Mouse (Mus musculus) gastrocnemius, adult 8-10 months (tissue): Measurements from ENCODE around the gene Rpl38. TPM values are rescaled to one million over a fixed set of nuclear protein-coding genes. Genes with fewer than 3 reads are reported as not detected.

ENCODE experiments used
- DNase-seq, 2 experiments: peaks; one replicate each; pipeline ENCODE4 v3.0.0; 2022; ENCODE audit warnings: low spot score in 2 of 2
- total RNA-seq, 4 experiments: library from RNA; stranded (reverse); gene quantifications; 2 replicates each; pipeline ENCODE4 v1.2.4; 2022

The Rpl38 gene
- total RNA-seq, 4 experiments from 2014 or later = 528 to 780 (median 621) TPM

DNA sequence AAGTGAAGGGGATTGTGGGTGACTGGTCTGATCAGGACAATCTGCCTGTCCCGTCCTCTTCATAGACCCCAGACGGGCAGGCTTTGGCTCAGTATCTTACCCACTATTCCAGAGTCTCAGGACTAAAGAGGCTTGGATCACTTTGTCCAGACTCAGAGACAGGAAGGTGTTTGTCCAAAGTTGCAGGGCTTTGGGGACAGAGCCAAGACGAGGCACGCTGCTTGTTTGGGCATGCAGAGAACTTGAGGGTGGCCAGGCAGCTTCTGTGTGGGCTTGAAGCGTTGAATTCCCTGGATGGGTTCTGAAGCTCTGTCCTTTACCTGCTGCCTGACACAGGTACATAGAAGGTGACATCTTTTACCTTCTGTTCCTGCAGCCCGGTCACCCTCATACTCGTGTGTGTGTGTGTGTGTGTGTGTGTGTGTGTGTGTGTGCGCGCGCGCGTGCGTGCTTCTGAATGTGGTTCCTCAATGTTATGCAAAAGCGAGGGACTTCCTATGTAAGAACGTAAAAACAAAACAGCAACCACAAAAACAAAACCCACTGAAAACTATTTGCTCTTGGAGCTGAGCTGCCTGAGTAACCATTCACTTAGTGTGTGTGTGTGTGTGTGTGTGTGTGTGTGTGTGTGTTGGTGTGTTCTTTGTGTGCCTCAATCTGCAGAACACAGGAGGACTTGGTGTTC lies 34.1 kb downstream of the Rpl38 start:
- DNase-seq = no peak

DNA sequence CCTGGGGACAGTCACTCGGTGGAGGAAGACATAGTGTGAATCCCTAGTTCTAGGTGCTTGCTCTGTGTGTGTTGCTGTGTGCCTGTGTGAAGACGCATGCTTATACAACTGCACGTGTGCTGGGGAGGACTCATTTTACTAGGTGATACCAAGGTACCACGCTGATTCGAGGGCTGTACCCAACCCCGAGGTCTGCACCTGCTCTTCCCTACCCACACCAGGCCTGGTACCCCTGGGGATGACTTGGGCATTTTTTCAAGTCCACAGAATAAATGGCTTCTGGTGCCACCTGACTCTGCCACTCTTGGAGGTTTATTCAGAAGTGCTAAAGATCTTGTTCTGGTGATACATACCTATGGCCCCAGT lies 34.7 kb downstream of the Rpl38 start:
- DNase-seq = no peak

DNA sequence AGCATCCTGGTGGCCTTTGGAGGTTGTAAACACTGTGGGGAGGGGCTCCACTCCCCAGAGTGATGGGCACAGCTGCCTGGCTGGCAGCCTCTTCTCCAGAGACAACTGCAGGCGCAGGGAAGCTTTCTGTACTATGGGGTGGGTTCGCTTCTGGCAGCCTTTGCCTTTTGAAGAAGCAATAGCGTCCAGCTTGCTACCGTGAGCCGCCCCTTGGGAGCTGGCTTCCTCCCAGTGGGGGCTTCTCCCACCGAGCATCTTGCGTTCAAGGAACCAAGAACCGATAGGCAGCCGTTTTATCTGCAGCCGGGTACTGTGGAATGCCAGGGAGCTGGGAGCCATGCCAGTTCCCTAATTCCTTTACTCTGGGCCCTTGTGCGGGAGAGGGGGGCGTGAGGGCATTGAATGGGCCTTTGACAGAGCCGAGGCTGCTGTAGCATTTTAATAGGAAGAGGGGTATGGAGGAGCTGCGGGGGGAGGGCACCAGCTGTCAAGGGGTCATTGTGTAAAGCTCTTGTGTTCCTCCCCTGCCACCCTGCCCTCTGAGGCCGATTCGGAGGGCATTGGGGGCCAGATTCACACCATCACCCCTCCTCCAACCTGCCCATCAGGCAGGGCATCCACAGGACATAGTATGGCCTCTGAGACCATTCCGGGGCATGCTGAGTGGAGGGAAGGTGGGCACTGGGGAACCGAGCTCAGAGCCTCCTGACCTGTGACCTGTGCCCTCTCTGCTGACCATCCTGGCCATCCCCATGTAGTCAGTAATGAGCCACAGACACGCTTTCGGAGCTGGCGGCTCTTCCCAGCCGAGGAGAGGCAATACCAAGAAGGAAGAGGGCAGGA lies 36.0 kb downstream of the Rpl38 start:
- peak in 1 of 2 experiments; percentile 57 for DNase-seq

DNA sequence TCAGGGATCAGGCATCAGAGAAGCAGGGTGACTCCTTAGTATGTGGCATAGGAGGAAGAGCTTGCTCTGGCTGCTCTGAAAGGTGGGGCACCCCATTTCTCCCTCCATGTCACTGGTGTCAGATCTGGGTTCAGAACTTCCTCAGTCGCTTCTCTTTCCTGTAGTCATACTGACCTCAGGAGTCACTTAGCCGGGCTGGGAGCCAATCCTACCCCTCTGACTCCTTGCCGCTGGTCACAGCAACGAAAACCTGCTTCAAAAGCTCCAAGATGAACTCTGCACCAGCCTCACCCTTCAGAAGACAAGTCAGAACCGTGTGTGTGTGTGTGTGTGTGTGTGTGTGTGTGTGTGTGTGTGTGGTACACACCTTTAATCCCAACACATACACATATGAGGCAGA lies 38.0 kb downstream of the Rpl38 start:
- no peak for DNase-seq

DNA sequence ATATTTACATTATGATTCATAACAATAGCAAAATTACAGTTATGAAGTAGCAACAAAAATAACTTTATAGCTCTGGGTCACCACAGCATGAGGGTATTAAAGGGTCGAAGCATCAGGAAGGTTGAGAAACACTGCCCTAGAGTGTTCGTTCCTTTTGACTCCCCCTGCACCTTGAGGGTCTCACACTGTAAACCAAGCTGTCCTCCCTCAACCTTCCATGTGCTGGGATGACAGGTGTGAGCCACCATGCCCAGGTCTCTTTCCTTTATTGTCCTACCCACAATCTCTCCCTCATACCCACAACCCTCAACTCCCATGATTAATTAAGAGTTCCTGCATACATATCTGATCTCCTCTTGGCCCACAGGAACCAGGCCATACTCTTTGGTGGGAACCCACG lies 43.1 kb downstream of the Rpl38 start:
- no peak for DNase-seq

DNA sequence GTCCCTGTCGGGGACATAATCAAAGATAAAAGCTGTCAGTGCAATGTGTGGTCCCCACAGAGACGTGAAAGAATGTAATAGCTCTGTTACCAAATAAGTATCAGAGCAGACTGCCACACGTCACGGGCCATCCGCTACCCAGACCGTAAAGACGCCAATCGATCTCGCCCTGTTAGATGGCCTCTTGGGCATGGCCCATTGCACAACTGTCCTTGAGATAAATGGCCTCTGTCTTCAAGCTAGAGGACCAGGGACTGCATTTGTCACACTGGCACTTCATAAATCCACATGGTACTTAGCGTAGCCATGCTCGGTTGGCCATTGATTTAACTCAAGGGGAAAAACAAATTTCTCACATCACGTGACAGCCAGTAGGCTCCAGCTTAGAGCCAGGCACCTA lies 43.5 kb downstream of the Rpl38 start:
- DNase-seq = no peak

DNA sequence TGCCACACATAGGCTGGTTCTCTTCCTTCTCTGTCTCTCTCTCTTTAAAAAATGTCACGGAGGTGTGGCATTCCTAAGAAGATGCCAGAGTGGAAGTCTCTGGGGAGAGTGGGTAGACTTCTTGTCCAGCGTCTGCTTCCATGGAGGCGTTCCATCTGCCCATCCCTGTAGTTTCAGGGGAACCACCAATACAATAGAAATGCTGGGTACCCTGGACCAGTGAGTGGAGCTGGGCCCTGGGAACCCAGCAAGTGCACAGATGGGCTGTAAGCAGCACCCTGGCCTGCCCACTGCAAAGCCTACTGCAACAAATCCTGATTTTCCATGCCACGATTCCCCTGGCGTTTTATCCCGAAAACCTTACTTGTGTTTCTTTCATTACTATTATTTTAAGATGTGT lies 46.2 kb downstream of the Rpl38 start:
- no peak for DNase-seq

DNA sequence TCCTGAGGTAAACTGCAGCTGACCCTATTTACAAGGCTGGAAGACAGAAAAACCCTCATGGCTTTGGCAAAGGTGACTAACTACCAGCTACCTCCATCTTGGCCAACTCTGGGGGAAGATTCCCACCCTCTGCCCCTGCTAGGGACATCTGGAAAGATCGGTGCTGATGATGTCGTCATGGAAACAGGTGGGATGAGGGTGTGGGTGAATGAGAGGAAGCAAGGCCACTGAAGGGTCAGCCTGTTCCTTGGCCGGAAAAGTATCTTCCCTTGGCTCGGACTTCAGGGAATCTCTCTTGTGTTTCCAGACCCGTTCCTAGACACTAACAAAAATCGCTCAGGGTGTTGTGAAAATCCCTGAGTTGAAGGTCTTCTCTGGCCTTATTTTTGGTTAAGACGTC lies 47.2 kb downstream of the Rpl38 start:
- DNase-seq = peak; percentile 32 to 41

DNA sequence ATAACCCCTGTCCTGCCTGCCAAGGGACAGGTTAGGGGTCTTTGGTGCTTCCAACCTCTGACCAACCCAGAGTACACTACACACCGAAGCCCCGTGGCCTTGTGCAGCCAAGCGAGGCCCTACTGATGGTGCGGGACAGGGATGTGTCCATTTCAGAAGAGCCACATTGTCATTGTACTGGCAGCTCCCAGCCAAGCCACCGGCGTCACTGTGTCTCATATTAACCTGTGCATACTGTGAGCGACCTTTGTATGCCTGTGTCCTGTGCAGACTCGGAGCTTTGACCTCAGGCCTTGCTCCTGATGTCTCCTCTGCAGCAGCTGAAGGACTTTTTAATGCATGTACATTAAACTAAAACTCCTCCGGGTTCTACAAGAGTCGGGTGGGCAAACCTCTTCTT lies 52.2 kb downstream of the Rpl38 start:
- DNase-seq = no peak

Other genes starting within 250 kb of the Rpl38 start
- 10 to 100 TPM; 17.6 to 20.2 (median 19.4) TPM for gene Ttyh2, start 6.9 kb downstream of the Rpl38 start, total RNA-seq
- not detected for gene Dnaic2, start 58.9 kb downstream of the Rpl38 start, total RNA-seq
- under 1 TPM in 3 of 4 experiments, not detected in 1; 0.62 to 0.82 (median 0.67) TPM for gene Kif19a, start 96.9 kb downstream of the Rpl38 start, total RNA-seq
- not detected for gene Btbd17, start 127.4 kb downstream of the Rpl38 start, total RNA-seq
- gene Gpr142, start 130.4 kb downstream of the Rpl38 start, total RNA-seq = not detected
- gene Gprc5c, start 182.6 kb downstream of the Rpl38 start, total RNA-seq = 10 to 100 TPM; 31.9 to 49.5 (median 39.2) TPM
- gene Cd300a, start 221.5 kb downstream of the Rpl38 start, total RNA-seq = under 1 TPM; 0.29 to 0.54 (median 0.34) TPM